Mouse (Mus musculus): ENCODE measurements around the gene Olfr329-ps. TPM values are rescaled to one million over a fixed set of nuclear protein-coding genes. Genes with fewer than 3 reads are reported as not detected.
"Not testable (repeated sequence)": the region's sequence is repeated elsewhere in the genome, so short reads cannot be mapped to it uniquely, and the experiment has no call there.

Olfr329-ps gene
- not detected in 2 replicates for polyA plus RNA-seq (2014; fragmentation: Nextera tagmentation; extraction: Ambion mirVana)

DNA sequence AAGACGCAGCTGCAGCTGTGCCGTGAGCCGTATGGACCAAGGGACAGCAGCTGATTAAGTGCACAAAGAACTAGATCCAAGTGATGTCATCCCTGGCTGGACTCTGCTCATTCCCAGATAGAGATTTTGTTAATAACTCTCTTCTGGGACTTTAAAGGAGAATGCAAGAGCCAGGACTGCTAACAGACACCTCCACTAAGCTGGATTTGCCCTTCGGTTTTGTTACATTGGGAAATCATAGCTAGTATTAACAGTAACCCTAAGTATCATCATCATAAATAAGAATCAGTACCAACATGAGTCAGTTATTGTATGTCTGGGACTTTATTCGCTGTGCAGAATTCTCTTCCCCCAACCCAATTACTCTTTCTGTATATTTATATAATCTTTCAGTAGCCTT is at the start of gene Olfr329-ps:
Olfr329-ps (minus strand) TSS at position 101 of the 400 bp plus-strand sequence.
- 81% methylated on average over 5 of the region's 5 CpGs for WGBS
- DNase-seq (ENCODE audit: low spot score) (no peak), ATAC-seq (replicated peaks; ENCODE audit: low FRiP score) (no peak)
- Histone ChIP-seq H3K4me1 (replicated peaks; ENCODE audit: control insufficient read depth, insufficient read depth, low read length) (no peaks in the 10 kb centered on the region), H3K27me3 (ENCODE audit: control insufficient read depth, insufficient read depth, low read length) (no peaks in the 10 kb centered on the region), H3K9me3 (ENCODE audit: control insufficient read depth, low read length) (no peaks in the 10 kb centered on the region), H3K27ac (ENCODE audit: low read depth, low read length) (no peak within 1 kb of the TSS), H3K36me3 (ENCODE audit: control insufficient read depth, insufficient read depth, low read length) (no peaks in the 10 kb centered on the region), H3K4me2 (ENCODE audit: low read depth, low read length, severe bottlenecking) (no peak within 1 kb of the TSS), H3K4me3 (ENCODE audit: low read depth, low read length) (no peak within 1 kb of the TSS), H3K9ac (ENCODE audit: low read length) (no peak within 1 kb of the TSS)

DNA sequence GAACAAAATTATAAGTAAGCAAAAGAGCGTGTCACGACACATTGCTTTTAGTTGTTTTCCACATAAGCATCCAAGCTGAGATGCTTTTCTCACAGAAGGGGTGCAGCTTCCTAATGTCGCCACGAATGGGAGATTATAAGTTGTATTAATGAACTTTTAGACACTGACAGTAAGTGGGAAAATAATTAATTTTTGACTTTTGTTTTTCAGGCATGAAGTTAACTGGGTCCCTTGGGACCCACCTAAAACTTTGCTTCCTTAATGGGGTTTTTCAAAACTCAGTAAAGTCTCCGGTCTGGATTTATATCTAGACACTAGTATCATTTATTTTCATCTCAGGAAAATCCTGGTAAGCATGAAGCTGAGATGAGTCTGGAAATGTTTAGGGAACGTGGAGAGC is 48.6 kb upstream of the Olfr329-ps start, which contains the start of gene Olfr324:
Olfr324 (plus strand) TSS at position 301 of the 400 bp plus-strand sequence.
- H3K4me2 ChIP-seq (ENCODE audit: low read depth, low read length, severe bottlenecking) = no peak within 1 kb of the TSS
- no peak for DNase-seq (ENCODE audit: low spot score)
- no peak within 1 kb of the TSS for H3K27ac ChIP-seq (ENCODE audit: low read depth, low read length)
- no peaks in the 10 kb centered on the region for H3K4me1 ChIP-seq (replicated peaks; ENCODE audit: control insufficient read depth, insufficient read depth, low read length)
- no peak within 1 kb of the TSS for H3K9ac ChIP-seq (ENCODE audit: low read length)
- no peaks in the 10 kb centered on the region for H3K27me3 ChIP-seq (ENCODE audit: control insufficient read depth, insufficient read depth, low read length)
- no peaks in the 10 kb centered on the region for H3K9me3 ChIP-seq (ENCODE audit: control insufficient read depth, low read length)
- 90% methylated on average over 6 of the region's 6 CpGs for WGBS
- no peak for ATAC-seq (replicated peaks; ENCODE audit: low FRiP score)
- H3K4me3 ChIP-seq (ENCODE audit: low read depth, low read length) = no peak within 1 kb of the TSS
- no peaks in the 10 kb centered on the region for H3K36me3 ChIP-seq (ENCODE audit: control insufficient read depth, insufficient read depth, low read length)

DNA sequence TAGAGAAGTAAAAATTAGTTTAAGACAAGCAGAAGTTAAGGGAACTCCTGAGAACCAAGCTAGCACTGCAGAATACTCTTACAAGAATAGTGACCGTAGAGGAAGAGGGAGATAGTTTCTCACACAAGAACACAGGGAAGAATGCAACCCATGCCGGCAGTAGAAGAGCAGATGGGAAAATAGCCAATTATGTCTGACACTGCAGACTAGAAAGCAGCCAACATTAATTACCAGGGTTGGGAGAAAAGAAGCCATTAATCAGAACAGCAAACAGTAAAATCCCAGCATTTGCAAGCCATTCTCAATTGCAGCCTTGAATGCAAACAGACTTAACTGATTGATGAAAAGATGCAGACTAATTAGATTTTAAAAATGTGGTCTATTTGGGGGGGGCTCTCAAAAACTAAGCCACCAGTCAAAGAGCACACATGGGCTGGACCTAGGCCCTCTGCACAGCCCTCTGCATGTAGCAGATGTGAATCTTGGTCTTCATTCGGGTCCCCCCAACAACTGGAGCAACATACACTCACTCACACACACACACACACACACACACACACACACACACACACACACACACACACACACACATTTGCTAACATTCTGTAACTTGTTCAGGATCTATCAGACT is 42.5 kb upstream of the Olfr329-ps start:
- Histone ChIP-seq H3K9me3 (ENCODE audit: control insufficient read depth, low read length) (no peaks in the 10 kb centered on the region), H3K4me3 (ENCODE audit: low read depth, low read length) (no peak overlapping the region), H3K36me3 (ENCODE audit: control insufficient read depth, insufficient read depth, low read length) (no peaks in the 10 kb centered on the region), H3K9ac (ENCODE audit: low read length) (no peak overlapping the region), H3K4me1 (replicated peaks; ENCODE audit: control insufficient read depth, insufficient read depth, low read length) (no peaks in the 10 kb centered on the region; the same call in 1 of the 2 replicates), H3K27me3 (ENCODE audit: control insufficient read depth, insufficient read depth, low read length) (no peaks in the 10 kb centered on the region), H3K4me2 (ENCODE audit: low read depth, low read length, severe bottlenecking) (no peak overlapping the region), H3K27ac (ENCODE audit: low read depth, low read length) (no peak overlapping the region)
- ATAC-seq (replicated peaks; ENCODE audit: low FRiP score) (peak; percentile 44), DNase-seq (ENCODE audit: low spot score) (no peak)
- WGBS = 64% methylated on average over 3 of the region's 3 CpGs

DNA sequence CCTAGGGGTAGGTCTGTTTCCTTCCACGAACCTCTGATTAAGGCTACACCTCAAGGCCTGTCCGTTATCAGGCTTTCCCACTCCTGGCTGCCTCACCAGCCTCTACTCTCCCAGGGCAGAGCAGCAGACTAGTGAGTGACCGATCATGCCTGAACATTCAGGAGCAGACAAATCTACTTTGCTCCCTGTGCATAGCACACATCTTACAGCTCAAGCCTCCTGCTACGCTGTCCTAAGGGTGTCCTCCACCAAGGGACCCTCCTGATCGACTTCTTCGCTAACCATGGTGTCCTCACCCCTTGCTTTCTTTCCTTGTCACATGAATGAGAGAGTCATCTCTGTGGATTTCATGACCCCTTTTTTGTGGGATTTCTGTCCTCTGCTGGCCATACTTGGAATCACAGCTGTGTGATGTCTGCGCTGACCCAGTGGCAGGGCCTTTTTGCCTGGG is 41.7 kb upstream of the Olfr329-ps start:
- Histone ChIP-seq H3K4me2 (ENCODE audit: low read depth, low read length, severe bottlenecking) (no peak overlapping the region), H3K9me3 (ENCODE audit: control insufficient read depth, low read length) (no peaks in the 10 kb centered on the region), H3K4me1 (replicated peaks; ENCODE audit: control insufficient read depth, insufficient read depth, low read length) (no peaks in the 10 kb centered on the region; the same call in 1 of the 2 replicates), H3K27ac (ENCODE audit: low read depth, low read length) (no peak overlapping the region), H3K27me3 (ENCODE audit: control insufficient read depth, insufficient read depth, low read length) (no peaks in the 10 kb centered on the region), H3K4me3 (ENCODE audit: low read depth, low read length) (no peak overlapping the region), H3K36me3 (ENCODE audit: control insufficient read depth, insufficient read depth, low read length) (no peaks in the 10 kb centered on the region), H3K9ac (ENCODE audit: low read length) (no peak overlapping the region)
- DNase-seq (ENCODE audit: low spot score) = peak; percentile 64
- no peak for ATAC-seq (replicated peaks; ENCODE audit: low FRiP score)
- 68% methylated on average over 7 of the region's 7 CpGs for WGBS

DNA sequence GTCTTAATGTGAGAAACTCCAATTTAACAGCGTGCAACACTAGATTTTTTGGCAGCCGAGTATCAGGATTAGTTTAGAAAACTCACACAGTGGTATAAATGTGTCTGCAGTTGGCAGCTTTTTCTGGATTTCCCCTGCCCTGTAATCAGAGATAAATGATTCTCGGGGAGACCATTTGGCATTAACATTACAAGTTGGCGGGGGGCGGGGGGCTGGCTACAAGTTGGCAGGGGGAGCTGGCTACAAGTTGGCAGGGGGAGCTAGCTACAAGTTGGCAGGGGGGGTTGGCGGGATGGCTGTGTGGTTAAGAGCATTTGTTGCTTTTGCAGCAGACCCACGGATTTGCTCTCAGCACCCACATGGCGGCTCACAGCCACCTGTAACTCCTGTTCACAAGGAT is 32.4 kb upstream of the Olfr329-ps start:
- H3K4me1 ChIP-seq (replicated peaks; ENCODE audit: control insufficient read depth, insufficient read depth, low read length) = no peaks in the 10 kb centered on the region
- H3K36me3 ChIP-seq (ENCODE audit: control insufficient read depth, insufficient read depth, low read length) = no peaks in the 10 kb centered on the region
- no peak overlapping the region for H3K27ac ChIP-seq (ENCODE audit: low read depth, low read length)
- ATAC-seq (replicated peaks; ENCODE audit: low FRiP score) (no peak), DNase-seq (ENCODE audit: low spot score) (no peak)
- no peak overlapping the region for H3K4me3 ChIP-seq (ENCODE audit: low read depth, low read length)
- H3K9me3 ChIP-seq (ENCODE audit: control insufficient read depth, low read length) = no peaks in the 10 kb centered on the region
- WGBS = 84% methylated on average over 8 of the region's 8 CpGs
- no peak overlapping the region for H3K4me2 ChIP-seq (ENCODE audit: low read depth, low read length, severe bottlenecking)
- no peaks in the 10 kb centered on the region for H3K27me3 ChIP-seq (ENCODE audit: control insufficient read depth, insufficient read depth, low read length)
- no peak overlapping the region for H3K9ac ChIP-seq (ENCODE audit: low read length)

DNA sequence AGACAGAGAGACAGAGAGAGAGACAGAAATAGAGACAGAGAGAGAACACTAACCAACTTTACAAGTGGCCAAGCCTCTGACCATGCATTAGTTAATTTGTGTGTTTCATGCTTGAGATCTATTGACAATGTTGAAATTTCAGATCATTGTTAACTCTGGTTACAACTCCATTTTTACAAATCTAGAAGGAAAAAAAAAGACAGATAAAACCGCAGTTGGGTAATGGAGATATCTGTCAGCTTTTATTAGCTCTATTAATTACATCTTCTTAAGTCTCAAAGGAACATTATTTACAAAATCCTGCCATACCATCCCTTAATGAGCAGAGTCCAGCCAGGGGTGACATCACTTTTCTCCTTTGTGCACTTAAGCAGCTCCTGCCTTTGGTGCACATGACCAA is 31.2 kb upstream of the Olfr329-ps start, which contains the start of gene Olfr325:
Olfr325 (plus strand) TSS at position 301 of the 400 bp plus-strand sequence.
- no peaks in the 10 kb centered on the region; the same call in 1 of the 2 replicates for H3K9me3 ChIP-seq (ENCODE audit: control insufficient read depth, low read length)
- H3K27ac ChIP-seq (ENCODE audit: low read depth, low read length) = no peak within 1 kb of the TSS
- DNase-seq (ENCODE audit: low spot score) (no peak), ATAC-seq (replicated peaks; ENCODE audit: low FRiP score) (no peak)
- no peak within 1 kb of the TSS for H3K4me3 ChIP-seq (ENCODE audit: low read depth, low read length)
- no peak within 1 kb of the TSS for H3K4me2 ChIP-seq (ENCODE audit: low read depth, low read length, severe bottlenecking)
- H3K9ac ChIP-seq (ENCODE audit: low read length) = no peak within 1 kb of the TSS
- WGBS = 87% methylated on average over 1 of the region's 1 CpGs
- H3K27me3 ChIP-seq (ENCODE audit: control insufficient read depth, insufficient read depth, low read length) = no peaks in the 10 kb centered on the region
- no peaks in the 10 kb centered on the region for H3K4me1 ChIP-seq (replicated peaks; ENCODE audit: control insufficient read depth, insufficient read depth, low read length)
- H3K36me3 ChIP-seq (ENCODE audit: control insufficient read depth, insufficient read depth, low read length) = no peaks in the 10 kb centered on the region

DNA sequence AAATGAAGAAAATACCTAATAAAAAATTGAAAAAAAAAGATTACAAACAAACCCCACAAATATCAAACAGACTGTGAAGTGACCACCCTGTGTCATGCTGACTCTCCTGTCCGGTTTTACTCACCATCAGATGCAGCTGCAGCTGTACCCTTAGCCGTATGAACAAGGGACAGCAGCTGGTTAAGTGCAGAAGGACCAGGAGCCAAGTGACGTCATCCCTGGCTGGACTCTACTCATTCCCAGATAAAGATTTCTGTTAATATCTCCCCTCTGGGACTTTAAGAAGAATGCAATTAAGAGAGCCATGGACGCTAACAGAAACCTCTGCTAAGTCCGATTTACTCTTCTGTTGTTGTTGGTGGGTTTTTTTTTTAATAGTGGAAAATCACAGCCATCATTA is 24.2 kb upstream of the Olfr329-ps start, which contains the start of gene Olfr224:
Olfr224 (minus strand) TSS at position 149 of the 400 bp plus-strand sequence.
- Histone ChIP-seq H3K27ac (ENCODE audit: low read depth, low read length) (no peak within 1 kb of the TSS), H3K9ac (ENCODE audit: low read length) (no peak within 1 kb of the TSS), H3K27me3 (ENCODE audit: control insufficient read depth, insufficient read depth, low read length) (no peaks in the 10 kb centered on the region), H3K4me2 (ENCODE audit: low read depth, low read length, severe bottlenecking) (no peak within 1 kb of the TSS), H3K36me3 (ENCODE audit: control insufficient read depth, insufficient read depth, low read length) (no peaks in the 10 kb centered on the region), H3K9me3 (ENCODE audit: control insufficient read depth, low read length) (no peaks in the 10 kb centered on the region; the same call in 1 of the 2 replicates), H3K4me1 (replicated peaks; ENCODE audit: control insufficient read depth, insufficient read depth, low read length) (no peaks in the 10 kb centered on the region), H3K4me3 (ENCODE audit: low read depth, low read length) (no peak within 1 kb of the TSS)
- DNase-seq (ENCODE audit: low spot score) = no peak
- 84% methylated on average over 5 of the region's 5 CpGs for WGBS
- no peak for ATAC-seq (replicated peaks; ENCODE audit: low FRiP score)

DNA sequence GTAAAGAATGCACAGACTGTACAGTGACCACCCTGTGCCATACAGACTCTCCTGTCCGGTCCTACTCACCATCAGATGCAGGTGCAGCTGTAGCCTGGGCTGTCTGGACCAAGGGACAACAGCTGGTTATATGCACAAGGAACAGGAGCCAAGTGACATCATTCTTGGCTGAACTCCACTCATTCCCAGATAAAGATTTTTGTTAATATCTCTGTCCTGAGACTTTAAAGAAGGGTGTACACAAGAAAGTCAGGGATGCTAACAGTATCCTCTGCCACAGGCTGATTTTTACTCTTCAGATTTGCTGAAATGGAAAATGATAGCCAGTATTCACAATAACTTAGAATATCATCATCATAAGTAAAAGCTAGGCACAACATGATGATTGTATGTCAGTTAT is 9.3 kb upstream of the Olfr329-ps start, which contains the start of gene Olfr328:
Olfr328 (minus strand) TSS at position 101 of the 400 bp plus-strand sequence.
- no peaks in the 10 kb centered on the region for H3K9me3 ChIP-seq (ENCODE audit: control insufficient read depth, low read length)

DNA sequence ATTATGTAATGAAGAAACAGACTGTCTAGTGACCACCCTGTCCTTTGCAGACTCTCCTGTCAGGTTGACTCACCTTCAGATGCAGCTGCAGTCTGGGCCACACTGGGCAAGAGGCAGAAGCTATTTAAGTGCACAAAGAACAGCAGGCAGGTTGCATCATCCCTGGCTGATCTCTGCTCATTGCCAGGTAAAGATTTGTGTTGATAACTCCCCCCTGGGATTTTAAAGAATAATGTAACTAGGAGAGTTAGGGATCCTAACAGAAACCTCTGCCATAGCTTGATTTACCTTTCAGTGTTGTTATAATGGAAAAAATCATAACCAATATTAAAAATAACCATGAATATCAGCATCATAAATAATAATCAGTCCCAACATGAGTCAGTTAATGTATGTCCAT is 11.5 kb downstream of the Olfr329-ps start, which contains the start of gene Olfr330:
Olfr330 (minus strand) TSS at position 101 of the 400 bp plus-strand sequence.
- H3K4me2 ChIP-seq (ENCODE audit: low read depth, low read length, severe bottlenecking); H3K4me3 ChIP-seq (ENCODE audit: low read depth, low read length); H3K9me3 ChIP-seq (ENCODE audit: control insufficient read depth, low read length); H3K4me1 ChIP-seq (replicated peaks; ENCODE audit: control insufficient read depth, insufficient read depth, low read length); H3K27ac ChIP-seq (ENCODE audit: low read depth, low read length); DNase-seq (ENCODE audit: low spot score); H3K36me3 ChIP-seq (ENCODE audit: control insufficient read depth, insufficient read depth, low read length); H3K9ac ChIP-seq (ENCODE audit: low read length); ATAC-seq (replicated peaks; ENCODE audit: low FRiP score); H3K27me3 ChIP-seq (ENCODE audit: control insufficient read depth, insufficient read depth, low read length): not testable (repeated sequence)

More for the DNA sequence above, 9.3 kb upstream of the Olfr329-ps start, which contains the start of gene Olfr328:
- H3K4me2 ChIP-seq (ENCODE audit: low read depth, low read length, severe bottlenecking) = no peak within 1 kb of the TSS
- H3K9ac ChIP-seq (ENCODE audit: low read length) = no peak within 1 kb of the TSS
- no peak within 1 kb of the TSS for H3K4me3 ChIP-seq (ENCODE audit: low read depth, low read length)
- DNase-seq (ENCODE audit: low spot score) (no peak), ATAC-seq (replicated peaks; ENCODE audit: low FRiP score) (no peak)
- H3K4me1 ChIP-seq (replicated peaks; ENCODE audit: control insufficient read depth, insufficient read depth, low read length) = no peaks in the 10 kb centered on the region
- 90% methylated on average over 1 of the region's 1 CpGs for WGBS
- H3K36me3 ChIP-seq (ENCODE audit: control insufficient read depth, insufficient read depth, low read length) = no peaks in the 10 kb centered on the region
- H3K27me3 ChIP-seq (ENCODE audit: control insufficient read depth, insufficient read depth, low read length) = no peaks in the 10 kb centered on the region
- no peak within 1 kb of the TSS for H3K27ac ChIP-seq (ENCODE audit: low read depth, low read length)
